Mouse (Mus musculus) embryonic facial prominence, embryonic 15.5 days (tissue): Measurements from ENCODE around the gene Cyp2c55. TPM values are rescaled to one million over a fixed set of nuclear protein-coding genes. Genes with fewer than 3 reads are reported as not detected.

Experiments
- ATAC-seq: fragments of 200-750 bp; cut with Nextera tagmentation; 2 replicates; pipeline ENCODE4 v1.8.0; 2017; ENCODE audit warnings: low read depth, moderate TSS enrichment; ENCODE audit not compliant: insufficient number of reproducible peaks, low FRiP score, low TSS enrichment
- H3K27ac ChIP-seq: fragments of 300-500 bp; sonication (generic); replicated peaks from 2 replicates; pipeline ENCODE4 v1.5.1; 2015; ENCODE audit warnings: mild to moderate bottlenecking, inconsistent platforms
- H3K27me3 ChIP-seq: fragments of 300-500 bp; sonication (generic); 2 replicates; pipeline ENCODE4 v1.6.1; 2015; ENCODE audit warnings: inconsistent platforms
- H3K36me3 ChIP-seq: fragments of 300-500 bp; sonication (generic); 2 replicates; pipeline ENCODE4 v1.6.1; 2015; ENCODE audit warnings: mild to moderate bottlenecking, inconsistent platforms
- H3K4me1 ChIP-seq: fragments of 300-500 bp; sonication (generic); 2 replicates; pipeline ENCODE4 v1.6.1; 2015; ENCODE audit warnings: inconsistent platforms
- H3K4me2 ChIP-seq: fragments of 300-500 bp; sonication (generic); replicated peaks from 2 replicates; pipeline ENCODE4 v1.6.1; 2015; ENCODE audit warnings: mild to moderate bottlenecking, inconsistent platforms
- H3K4me3 ChIP-seq: fragments of 300-500 bp; sonication (generic); replicated peaks from 2 replicates; pipeline ENCODE4 v1.5.1; 2015; ENCODE audit warnings: mild to moderate bottlenecking, inconsistent platforms
- H3K9ac ChIP-seq: fragments of 300-500 bp; sonication (generic); 2 replicates; pipeline ENCODE4 v1.6.1; 2015; ENCODE audit warnings: inconsistent platforms
- H3K9me3 ChIP-seq: fragments of 300-500 bp; sonication (generic); replicated peaks from 2 replicates; pipeline ENCODE4 v1.6.1; 2016; ENCODE audit warnings: inconsistent platforms
- WGBS: fragments of 180-500 bp; shearing (Covaris S2); methylation state at CpG from one replicate; pipeline ENCODE4 v1.1.7; 2015; 5-methylcytosine and 5-hydroxymethylcytosine counted together
- polyA plus RNA-seq: library from polyadenylated mRNA; unstranded; fragments of >200 nt; fragmentation: Nextera tagmentation; extraction: Ambion mirVana; gene quantifications from 2 replicates; pipeline ENCODE4 v1.2.1, GENCODE M21; 2015

Cyp2c55 gene
- not detected in 2 replicates for polyA plus RNA-seq

- ATAC-seq, result no peak
These were observed at the start of gene Cyp2c55 for GRCm38 (mm10) chr19:39006715-39007114. Gene Cyp2c55, plus strand, starts transcription at chr19:39007019.

GRCm38 (mm10) chr19:38970741-38971140 lies 36.1 kb upstream of the Cyp2c55 start:
- Histone ChIP-seq H3K4me2 (no peak overlapping the region), H3K9me3 (no peaks in the 10 kb centered on the region), H3K4me1 (no peaks in the 10 kb centered on the region), H3K9ac (no peak overlapping the region), H3K27me3 (no peaks in the 10 kb centered on the region), H3K36me3 (peaks cover 17% of the 10 kb centered on the region; the same call in 1 of the 2 replicates), H3K4me3 (no peak overlapping the region), H3K27ac (no peak overlapping the region)
- ATAC-seq, result no peak
- WGBS, result 81% methylated on average over 6 of the region's 6 CpGs

More at GRCm38 (mm10) chr19:39006715-39007114, at the start of gene Cyp2c55:
- Histone ChIP-seq H3K27me3 (no peaks in the 10 kb centered on the region), H3K9me3 (no peaks in the 10 kb centered on the region), H3K4me3 (no peak within 1 kb of the TSS), H3K27ac (no peak within 1 kb of the TSS), H3K9ac (no peak within 1 kb of the TSS), H3K36me3 (no peaks in the 10 kb centered on the region), H3K4me1 (no peaks in the 10 kb centered on the region), H3K4me2 (no peak within 1 kb of the TSS)

- Histone ChIP-seq H3K27me3 (no peaks in the 10 kb centered on the region), H3K36me3 (peaks cover 11% of the 10 kb centered on the region; the same call in 1 of the 2 replicates), H3K4me1 (no peaks in the 10 kb centered on the region), H3K9ac (no peak overlapping the region), H3K4me2 (no peak overlapping the region), H3K9me3 (no peaks in the 10 kb centered on the region), H3K27ac (no peak overlapping the region), H3K4me3 (no peak overlapping the region)
- WGBS, result 77% methylated on average over 5 of the region's 5 CpGs
- ATAC-seq, result no peak
These were observed 34.2 kb upstream of the Cyp2c55 start for GRCm38 (mm10) chr19:38972581-38972980.

- Histone ChIP-seq H3K9ac (no peak overlapping the region), H3K36me3 (peaks cover 11% of the 10 kb centered on the region; the same call in 1 of the 2 replicates), H3K27me3 (no peaks in the 10 kb centered on the region), H3K4me1 (no peaks in the 10 kb centered on the region), H3K4me2 (no peak overlapping the region), H3K27ac (no peak overlapping the region), H3K9me3 (no peaks in the 10 kb centered on the region), H3K4me3 (no peak overlapping the region)
- ATAC-seq, result no peak
- whole genome bisulfite sequencing, result 58% methylated on average over 7 of the region's 7 CpGs
These were observed 33.2 kb upstream of the Cyp2c55 start for GRCm38 (mm10) chr19:38973666-38974065.

- Histone ChIP-seq H3K4me1 (no peaks in the 10 kb centered on the region), H3K9ac (no peak overlapping the region), H3K36me3 (peaks cover 4% of the 10 kb centered on the region; the same call in 1 of the 2 replicates), H3K9me3 (no peaks in the 10 kb centered on the region), H3K4me3 (no peak overlapping the region), H3K27me3 (no peaks in the 10 kb centered on the region), H3K27ac (no peak overlapping the region), H3K4me2 (no peak overlapping the region)
- no peak for ATAC-seq
These were observed 30.6 kb upstream of the Cyp2c55 start for GRCm38 (mm10) chr19:38976269-38976668.

- H3K4me3 ChIP-seq, result no peak overlapping the region
- H3K27me3 ChIP-seq, result no peaks in the 10 kb centered on the region
- no peak overlapping the region for H3K9ac ChIP-seq
- no peaks in the 10 kb centered on the region for H3K36me3 ChIP-seq
- no peak overlapping the region for H3K27ac ChIP-seq
- WGBS, result 5% methylated on average over 1 of the region's 1 CpGs
- no peaks in the 10 kb centered on the region for H3K4me1 ChIP-seq
- ATAC-seq, result no peak
- no peaks in the 10 kb centered on the region for H3K9me3 ChIP-seq
- H3K4me2 ChIP-seq, result no peak overlapping the region
These were observed 24.9 kb upstream of the Cyp2c55 start for GRCm38 (mm10) chr19:38981966-38982365.

GRCm38 (mm10) chr19:38998248-38998647 lies 8.6 kb upstream of the Cyp2c55 start:
- 75% methylated on average over 4 of the region's 4 CpGs for WGBS
- Histone ChIP-seq H3K4me1 (no peaks in the 10 kb centered on the region), H3K4me3 (no peak overlapping the region), H3K9me3 (no peaks in the 10 kb centered on the region), H3K27ac (no peak overlapping the region), H3K36me3 (no peaks in the 10 kb centered on the region), H3K27me3 (no peaks in the 10 kb centered on the region), H3K4me2 (no peak overlapping the region), H3K9ac (no peak overlapping the region)
- ATAC-seq, result no peak

GRCm38 (mm10) chr19:38998676-38999075 lies 8.1 kb upstream of the Cyp2c55 start:
- H3K9me3 ChIP-seq, result no peaks in the 10 kb centered on the region
- H3K27ac ChIP-seq, result no peak overlapping the region
- 78% methylated on average over 1 of the region's 1 CpGs for WGBS
- no peaks in the 10 kb centered on the region for H3K4me1 ChIP-seq
- H3K36me3 ChIP-seq, result no peaks in the 10 kb centered on the region
- no peak overlapping the region for H3K9ac ChIP-seq
- no peak overlapping the region for H3K4me2 ChIP-seq
- H3K27me3 ChIP-seq, result no peaks in the 10 kb centered on the region
- no peak for ATAC-seq
- no peak overlapping the region for H3K4me3 ChIP-seq

- Histone ChIP-seq H3K36me3 (no peaks in the 10 kb centered on the region), H3K27ac (no peak overlapping the region), H3K27me3 (no peaks in the 10 kb centered on the region), H3K4me2 (no peak overlapping the region), H3K4me1 (no peaks in the 10 kb centered on the region), H3K9ac (no peak overlapping the region), H3K9me3 (no peaks in the 10 kb centered on the region), H3K4me3 (no peak overlapping the region)
- ATAC-seq, result no peak
- 85% methylated on average over 1 of the region's 1 CpGs for WGBS
These were observed 1.7 kb upstream of the Cyp2c55 start for GRCm38 (mm10) chr19:39005132-39005531.

GRCm38 (mm10) chr19:39057928-39058327 lies 51.1 kb downstream of the Cyp2c55 start:
- no peak overlapping the region for H3K4me2 ChIP-seq
- ATAC-seq, result no peak
- H3K4me3 ChIP-seq, result no peak overlapping the region
- H3K36me3 ChIP-seq, result no peaks in the 10 kb centered on the region
- no peak overlapping the region for H3K9ac ChIP-seq
- no peaks in the 10 kb centered on the region for H3K9me3 ChIP-seq
- no peaks in the 10 kb centered on the region for H3K27me3 ChIP-seq
- WGBS, result 94% methylated on average over 1 of the region's 1 CpGs
- no peak overlapping the region for H3K27ac ChIP-seq
- H3K4me1 ChIP-seq, result no peaks in the 10 kb centered on the region

- no peak for ATAC-seq
- no peak within 1 kb of the TSS for H3K27ac ChIP-seq
- H3K9me3 ChIP-seq, result no peaks in the 10 kb centered on the region
- 59% methylated on average over 2 of the region's 2 CpGs for WGBS
- H3K4me3 ChIP-seq, result no peak within 1 kb of the TSS
- no peaks in the 10 kb centered on the region for H3K27me3 ChIP-seq
- no peaks in the 10 kb centered on the region for H3K4me1 ChIP-seq
- no peak within 1 kb of the TSS for H3K9ac ChIP-seq
- H3K36me3 ChIP-seq, result no peaks in the 10 kb centered on the region
- no peak within 1 kb of the TSS for H3K4me2 ChIP-seq
These were observed 53.9 kb downstream of the Cyp2c55 start, which contains the start of gene Cyp2c65 for GRCm38 (mm10) chr19:39060719-39061118. Gene Cyp2c65, plus strand, starts transcription at chr19:39061015.
